Mouse (Mus musculus) adrenal gland, postnatal 25 days (tissue): Measurements from ENCODE around the gene Cavin2. TPM values are rescaled to one million over a fixed set of nuclear protein-coding genes. Genes with fewer than 3 reads are reported as not detected.
A peak's percentile ranks its signal among the peaks of the same experiment; 100 is the strongest.

Experiments used
- DNase-seq: peaks from one replicate; pipeline ENCODE4 v3.0.0; 2021; ENCODE audit warnings: mixed read lengths
- long read RNA-seq: library from polyadenylated mRNA; stranded (forward); transcript quantifications from one replicate; pipeline ENCODE4 v2.0.0, GENCODE M21; 2021
- total RNA-seq: library from RNA; stranded (reverse); gene quantifications from 2 replicates; pipeline ENCODE4 v1.2.3, GENCODE M21; 2021

The Cavin2 gene
- 33.7 and 34.5 TPM in 2 replicates for total RNA-seq
- long read RNA-seq, transcript Cavin2-201 (2 exons, 3,055 nt): major isoform, 110 of 127 reads
- long read RNA-seq, partial matches to known transcripts: 0 of 127 reads
- long read RNA-seq, other reads (novel, unspliced or antisense): 17 of 127 reads

DNA sequence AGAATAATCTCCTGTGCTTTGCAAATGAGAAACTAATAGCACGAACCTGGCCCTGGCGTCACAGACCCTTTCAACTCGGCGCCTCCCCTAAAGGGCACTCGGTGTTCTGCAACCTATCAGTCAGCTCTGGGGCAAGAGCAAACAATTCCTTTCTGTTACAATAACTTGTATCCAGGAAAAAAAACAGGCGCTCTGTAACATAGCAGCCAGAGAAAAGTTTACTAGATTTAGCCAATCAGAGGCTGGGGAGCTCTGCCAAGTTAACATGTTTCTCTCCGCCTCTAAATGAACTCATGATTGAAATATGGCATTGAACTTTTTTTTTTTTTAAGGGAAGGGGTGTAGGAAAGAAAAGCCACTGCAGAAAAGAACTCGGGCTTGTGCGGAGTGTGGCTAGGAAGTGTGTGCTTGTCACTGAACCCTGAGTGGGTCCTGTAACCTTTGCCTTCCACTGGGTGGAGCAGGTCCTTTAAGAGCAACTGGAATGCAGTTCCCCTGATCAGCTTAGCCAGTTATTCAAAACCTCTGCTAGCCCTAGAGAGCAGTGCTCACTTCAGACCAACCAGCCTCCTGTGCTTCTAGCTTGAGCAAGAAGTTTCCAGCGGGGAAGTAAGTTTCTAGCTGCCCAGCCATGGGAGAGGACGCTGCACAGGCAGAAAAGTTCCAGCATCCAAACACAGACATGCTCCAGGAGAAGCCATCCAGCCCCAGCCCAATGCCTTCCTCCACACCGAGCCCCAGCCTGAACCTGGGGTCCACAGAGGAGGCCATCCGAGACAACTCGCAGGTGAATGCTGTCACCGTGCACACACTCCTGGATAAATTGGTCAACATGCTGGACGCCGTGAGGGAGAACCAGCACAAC, at the start of gene Cavin2:
Gene Cavin2, plus strand, starts transcription at position 372 of the 865 bp plus-strand sequence.
- DNase-seq: peak; percentile 25

DNA sequence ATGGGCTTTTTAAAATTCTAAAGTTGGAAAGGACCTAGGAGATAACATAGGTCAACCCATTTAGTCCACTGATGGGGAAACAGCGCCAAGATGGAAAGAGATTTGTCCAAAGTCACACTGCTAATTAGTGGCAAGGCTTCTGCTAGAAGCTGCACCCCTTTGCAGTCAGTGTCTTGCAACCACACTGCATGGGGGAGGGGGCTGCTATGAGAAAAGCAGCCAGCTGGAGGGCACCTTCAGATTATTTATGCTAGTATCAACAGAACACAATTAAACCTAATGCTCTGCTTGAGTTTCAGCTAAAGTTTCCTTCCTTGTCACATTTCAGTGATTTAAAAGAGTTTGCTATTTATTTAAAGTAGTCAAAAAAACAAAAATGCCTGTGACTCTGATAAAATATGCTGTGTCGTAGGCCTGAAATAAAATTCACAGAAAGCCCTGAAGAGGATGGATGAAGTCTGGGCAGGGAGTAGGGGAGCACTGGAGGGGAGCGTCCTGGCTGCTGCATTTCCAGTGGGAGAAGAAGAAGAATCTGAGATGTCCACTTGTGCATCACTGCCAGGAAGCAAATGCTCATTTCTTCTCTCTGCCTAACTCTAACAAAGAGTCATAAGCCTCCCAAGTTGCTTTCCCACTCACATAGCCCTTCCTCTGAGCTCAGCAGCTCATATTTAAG, 47.5 kb upstream of the Cavin2 start:
- no peak for DNase-seq

DNA sequence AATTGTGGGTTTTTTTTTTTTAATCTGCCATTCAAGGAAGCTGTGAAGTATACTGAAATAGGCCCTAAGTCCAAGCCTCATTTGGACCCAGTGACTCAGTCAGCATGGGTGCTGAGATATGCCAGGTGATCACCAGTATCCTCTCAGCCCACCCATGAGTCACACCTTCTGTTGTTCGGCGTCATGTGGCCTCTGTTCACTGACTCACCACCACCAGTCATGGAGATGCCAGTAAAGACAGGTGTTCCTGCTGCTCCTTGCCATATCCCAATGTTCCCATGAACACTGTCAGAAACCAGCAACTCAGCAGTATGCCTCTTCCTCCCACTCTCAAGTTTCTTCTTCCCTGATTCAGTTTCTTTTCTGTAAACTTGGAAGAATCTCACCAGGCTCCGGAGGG, 45.6 kb upstream of the Cavin2 start:
- DNase-seq: no peak

DNA sequence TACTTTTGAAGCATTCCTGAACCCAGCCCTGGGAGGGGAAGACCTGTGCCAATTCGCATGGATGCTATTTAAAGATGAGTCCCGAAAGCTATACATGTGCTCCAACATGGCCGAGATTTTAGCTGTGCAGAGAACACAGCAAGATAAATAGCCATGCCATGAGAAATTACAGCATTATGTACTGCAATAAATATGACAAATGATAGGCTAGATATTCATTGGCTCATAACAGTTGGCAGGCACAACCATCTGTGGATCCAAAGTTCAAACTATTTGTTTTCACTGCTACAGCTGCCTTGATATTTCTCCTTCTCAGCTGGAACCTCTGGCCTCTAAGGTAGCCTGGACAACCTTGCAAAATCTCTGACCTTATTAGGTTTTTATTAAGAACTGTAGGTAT, 45.1 kb upstream of the Cavin2 start:
- DNase-seq: no peak

DNA sequence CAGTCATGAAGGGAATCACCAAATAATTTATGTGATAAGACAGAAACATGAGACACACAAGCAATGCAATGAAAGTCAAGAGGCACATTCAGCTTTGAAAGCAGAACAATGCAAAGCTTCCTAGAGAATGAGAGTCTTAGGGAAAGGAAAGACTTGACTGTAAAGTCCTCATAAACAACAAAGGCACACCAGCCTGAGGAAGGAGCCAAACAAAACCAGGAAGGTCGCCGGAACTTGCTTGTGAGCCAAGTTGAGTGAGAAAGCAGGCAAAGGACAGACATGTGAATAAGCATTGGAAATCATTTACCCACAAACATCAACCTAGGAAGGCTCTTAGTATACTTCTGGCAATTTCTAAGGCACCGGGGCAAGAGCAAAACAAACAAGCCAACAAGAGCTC, 43.5 kb upstream of the Cavin2 start:
- DNase-seq: no peak

DNA sequence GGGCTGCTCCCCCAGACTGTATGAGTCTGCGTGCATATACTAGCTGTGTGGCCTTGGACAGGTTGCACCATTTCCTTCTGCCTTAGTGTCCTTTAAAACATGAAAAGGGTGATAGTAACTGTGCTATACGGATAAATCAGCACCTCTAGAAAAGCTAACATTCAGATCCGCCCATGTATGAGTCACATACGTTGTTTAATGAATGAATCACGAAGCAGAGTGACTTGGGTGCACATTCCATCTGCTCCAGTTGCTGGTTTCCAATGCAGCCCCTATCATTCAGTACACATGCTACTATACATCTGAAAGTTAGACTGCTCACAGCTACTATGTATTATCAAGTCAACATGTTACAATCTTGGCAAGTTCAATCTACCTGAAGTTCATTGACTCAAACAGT, 38.6 kb upstream of the Cavin2 start:
- no peak for DNase-seq

DNA sequence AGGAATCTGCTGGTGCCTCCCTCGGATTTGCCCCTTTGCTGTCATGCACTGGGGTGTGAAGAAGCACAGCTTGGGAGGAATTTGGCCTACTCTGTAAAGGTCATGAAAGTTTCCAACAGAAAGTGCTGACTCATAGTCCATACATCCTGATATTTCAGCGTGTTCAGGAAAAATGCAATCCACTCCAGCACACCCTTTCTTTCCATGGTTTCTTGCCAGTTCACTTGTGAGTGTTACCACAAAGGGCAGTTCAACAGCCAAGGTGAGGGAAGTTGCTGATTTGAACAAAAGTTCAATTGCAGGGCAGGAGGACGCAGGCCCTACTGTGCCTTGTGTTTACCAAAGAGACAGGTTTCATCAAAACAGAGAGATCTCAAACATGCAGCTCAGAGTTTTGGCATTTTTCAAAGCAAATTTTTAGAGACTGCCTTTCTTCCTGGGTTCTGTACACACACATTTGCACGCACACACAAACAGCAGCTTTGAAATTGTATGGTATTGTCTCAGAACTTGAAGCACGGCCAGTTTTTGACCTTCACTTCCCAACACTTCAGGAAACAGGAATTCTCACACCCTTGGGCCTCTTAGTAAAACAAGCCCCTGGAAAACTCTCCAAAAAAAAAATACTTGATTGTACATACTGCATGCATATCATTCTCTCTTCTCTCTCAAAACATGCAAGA, 23.7 kb upstream of the Cavin2 start:
- DNase-seq: no peak

DNA sequence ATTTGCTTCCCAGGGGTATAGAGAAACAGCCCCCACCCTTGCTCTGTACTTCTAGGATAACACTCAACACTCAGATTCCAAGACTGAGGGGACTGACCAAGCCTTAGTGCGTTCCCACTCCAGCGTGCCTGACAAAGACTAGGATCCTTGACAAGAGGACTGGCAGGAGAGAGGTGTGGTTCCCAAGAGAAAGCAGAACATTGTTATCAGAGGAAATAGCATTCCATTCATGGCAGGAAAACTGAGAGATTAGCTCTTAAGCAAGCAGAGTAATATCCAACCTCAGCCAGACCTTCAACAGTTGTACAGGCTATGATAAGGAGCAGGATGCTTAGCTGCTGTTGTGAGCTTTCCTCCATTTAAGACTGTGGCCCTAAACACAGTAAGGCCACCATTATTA, 23.0 kb upstream of the Cavin2 start:
- DNase-seq: no peak

DNA sequence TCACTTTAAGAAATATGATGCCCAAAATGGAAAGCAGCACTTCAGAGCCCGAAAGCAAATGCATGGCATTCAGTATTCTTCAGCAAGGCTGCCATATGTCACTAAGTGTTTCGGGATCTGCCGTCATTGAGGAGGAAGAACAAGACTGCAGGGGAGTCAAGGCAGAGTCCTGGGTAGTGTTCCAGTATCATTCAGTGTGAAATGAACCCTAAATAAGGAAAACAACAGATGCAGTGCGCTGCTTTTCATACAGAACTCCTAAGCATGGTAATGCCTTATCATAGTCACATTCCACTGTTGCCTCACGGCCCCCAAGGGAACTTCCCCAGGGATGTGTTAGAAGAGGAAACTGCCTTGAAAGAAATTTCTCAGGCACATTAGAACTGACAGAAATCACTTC, 21.8 kb upstream of the Cavin2 start:
- no peak for DNase-seq

DNA sequence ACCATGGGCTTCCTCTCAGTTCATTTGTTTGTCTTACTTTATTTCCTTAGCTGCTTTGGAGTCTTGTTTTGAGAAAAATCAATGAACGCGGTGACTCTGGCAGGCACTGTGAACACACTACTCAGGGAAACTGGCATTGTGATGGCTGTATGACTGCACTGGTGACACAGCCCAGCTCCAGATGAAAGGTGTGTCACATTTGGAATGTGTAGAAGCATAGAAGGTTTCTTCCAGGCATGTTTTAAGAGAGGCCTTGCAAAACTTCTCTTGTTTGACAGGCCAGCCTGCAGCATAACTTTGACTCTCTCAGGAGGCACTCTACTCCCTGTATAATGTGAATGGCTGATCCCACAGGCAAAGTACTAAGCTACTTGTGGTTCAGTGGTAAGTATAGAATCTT, 20.7 kb upstream of the Cavin2 start:
- no peak for DNase-seq

DNA sequence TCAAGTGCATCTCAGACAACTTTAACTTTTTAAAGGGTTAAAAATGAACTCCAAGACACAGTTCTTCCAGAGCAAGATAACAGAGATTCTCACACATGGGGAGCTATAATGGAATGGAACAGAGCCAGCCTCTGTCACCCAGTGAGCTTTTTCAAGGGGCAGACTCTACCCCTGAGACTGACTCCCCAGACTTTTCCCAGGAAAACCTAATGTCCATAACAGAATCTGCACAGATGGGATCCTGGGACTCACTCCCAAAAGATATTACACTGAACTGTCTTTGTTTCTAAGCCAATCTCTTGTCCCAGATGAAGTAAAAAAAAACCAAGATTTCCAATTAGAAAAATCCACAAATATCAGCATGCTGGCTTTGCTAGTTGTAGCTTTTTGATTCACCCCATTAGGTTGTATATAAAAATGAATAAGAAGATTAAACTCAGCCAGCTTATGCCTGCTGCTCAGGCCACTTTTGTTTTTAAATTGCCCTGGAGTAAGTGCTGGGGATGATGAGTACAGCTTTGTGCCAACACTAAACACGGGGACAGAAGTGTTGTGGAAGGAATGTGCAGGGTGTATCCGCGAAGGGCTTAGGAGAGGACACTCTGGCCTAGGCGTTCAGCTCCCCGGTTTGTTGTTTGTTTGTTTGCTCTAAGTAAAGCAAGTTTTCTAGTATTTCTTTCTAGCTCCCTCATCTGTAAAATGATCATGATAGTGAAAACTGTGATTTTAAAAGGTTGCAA, 18.6 kb upstream of the Cavin2 start:
- DNase-seq: no peak

DNA sequence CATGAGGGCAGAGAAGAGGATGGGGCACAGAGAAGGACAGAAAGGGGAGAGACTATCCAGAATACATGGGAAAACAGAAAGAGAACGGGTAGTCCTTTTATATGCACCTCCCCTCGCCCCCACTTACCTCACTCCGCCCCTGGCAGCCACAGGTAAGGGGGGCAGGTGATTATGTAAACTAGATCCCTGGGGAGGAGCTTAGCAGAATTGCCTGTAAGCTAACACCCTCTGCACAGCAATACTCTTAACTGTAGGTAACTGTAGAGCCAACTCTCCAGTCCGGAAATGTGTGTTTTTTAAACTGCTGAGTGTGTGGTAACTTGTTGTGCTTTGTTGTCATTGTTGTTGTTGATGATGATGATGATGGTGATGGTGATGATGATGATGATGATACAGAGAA, 17.1 kb upstream of the Cavin2 start:
- DNase-seq: no peak

DNA sequence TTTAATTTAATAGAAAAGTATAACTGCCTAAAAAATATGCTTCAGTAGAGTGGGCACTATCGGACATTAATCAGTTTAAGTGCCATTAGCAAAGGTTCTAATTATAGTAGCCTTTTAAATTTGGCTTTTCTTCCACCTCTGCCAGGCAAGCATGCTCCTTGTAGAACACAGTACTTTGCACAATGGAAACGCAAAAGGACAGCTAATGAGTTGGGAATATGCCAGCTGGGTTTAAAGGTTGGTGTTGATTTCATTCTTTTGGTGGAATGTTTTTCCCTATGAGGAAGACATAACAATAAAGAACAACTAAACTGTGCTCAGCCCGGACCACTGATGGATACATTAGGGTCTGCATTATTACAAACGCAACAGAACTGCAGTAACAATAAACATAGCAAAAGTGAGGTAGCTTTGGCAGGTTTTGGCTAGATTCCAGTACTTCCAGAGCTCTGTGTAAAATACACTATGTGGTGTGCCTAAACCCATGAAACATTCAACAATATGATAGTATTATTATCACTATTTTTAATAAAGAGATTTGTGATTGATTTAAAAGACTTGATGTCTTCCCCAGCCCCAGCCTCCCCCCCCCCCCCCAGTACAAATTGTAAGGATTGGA, 16.2 kb upstream of the Cavin2 start:
- no peak for DNase-seq

DNA sequence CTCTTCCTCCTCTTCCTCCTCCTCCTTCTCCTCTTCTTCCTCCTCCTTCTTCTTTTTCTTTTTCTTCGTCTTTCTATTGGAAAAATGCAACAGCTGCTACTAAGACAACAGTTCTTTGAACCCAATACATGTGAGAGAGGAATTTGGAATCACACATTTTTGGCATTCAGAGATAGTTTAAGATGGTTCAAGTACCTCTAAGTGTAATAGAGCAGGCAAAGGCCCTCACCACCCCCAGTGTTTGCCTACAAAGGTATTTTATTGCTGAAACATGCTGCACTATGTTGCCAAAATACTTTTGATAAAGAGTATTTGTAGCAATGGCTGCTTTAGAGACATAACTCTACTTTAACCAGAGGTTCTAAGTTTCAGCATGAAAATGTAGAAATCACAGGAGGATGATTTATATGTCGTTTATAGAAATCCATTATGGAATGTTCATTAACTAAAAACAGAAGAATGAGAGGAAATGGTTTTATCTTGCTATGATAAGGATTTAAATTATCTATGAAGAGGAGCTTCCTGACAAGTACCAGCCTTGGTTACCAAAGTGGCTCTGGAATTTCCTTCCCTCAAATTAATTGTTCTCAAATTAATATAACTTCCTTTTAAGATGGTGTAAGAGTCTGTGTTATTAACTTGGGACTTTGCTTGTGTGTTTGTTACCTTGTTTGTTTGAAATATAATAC, 10.9 kb upstream of the Cavin2 start:
- DNase-seq: no peak

DNA sequence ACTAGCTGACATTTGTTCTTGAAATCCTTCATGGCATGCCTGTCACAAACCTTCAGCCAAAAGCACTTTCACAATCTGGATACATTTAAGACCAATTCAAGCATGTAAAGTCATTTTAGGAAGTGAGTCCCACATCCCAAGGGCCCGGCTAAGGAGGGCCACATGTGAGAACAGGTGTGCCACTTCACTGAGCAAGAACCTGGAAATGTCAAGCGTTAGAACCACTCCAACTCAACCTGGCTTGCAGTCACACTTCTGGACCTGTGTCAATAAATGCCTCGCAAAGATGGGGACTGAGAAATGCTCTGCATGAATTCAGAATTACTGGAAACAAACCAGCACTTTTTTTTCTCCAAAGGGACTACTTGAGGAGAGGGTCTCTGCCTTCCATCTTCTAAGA, 725 bp upstream of the Cavin2 start:
- DNase-seq: no peak

DNA sequence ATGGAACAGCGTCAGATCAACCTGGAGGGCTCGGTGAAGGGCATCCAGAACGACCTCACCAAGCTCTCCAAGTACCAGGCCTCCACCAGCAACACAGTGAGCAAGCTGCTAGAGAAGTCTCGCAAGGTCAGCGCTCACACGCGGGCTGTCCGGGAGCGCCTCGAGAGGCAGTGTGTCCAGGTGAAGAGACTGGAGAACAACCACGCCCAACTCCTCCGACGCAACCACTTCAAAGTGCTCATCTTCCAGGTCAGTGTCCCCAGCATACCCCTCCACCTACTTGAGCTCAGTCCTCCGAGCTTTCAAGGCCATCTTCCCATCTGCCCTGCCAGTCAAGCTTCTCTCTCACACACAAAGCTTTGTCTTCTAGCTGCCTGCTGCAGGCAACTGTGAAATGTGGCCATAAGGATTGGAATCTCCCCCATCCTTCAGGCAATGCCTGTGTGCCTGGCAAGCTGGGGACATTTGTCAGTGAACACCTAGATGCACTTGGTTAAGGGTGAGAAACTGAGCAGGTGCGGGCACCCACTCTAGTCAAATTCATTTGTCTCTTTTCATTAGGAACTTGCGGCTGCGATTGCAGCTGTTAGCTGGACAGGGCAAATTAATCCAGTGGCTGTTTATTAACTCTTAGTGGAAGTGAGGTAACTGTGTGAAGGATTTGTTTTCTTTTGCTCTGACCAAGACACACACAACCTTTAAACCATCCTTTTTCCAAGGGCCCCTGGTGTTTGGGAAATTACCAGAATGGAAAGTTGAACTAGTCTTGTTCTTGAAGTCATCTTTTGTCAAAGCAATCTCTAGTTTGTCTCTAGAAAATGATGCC, 907 bp downstream of the Cavin2 start:
- DNase-seq: no peak

DNA sequence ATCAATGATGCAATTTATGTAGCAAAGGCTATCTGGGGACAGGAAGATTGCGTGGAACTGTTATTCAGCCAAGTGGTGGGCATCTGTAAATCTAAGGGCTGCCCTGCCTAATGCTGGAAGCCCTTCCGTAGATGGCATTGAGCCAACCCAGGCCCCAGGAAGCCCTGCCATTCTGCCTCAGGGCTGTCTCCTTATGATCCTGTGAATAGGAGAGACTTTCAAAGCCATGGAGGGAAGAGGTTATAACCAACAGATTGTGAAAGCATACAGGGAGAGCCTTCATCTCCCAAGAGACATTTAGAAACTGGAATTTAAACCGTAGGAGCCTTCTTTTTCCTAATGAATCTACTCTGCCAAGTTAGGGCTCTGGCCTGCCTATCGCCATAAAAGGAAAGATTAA, 1.7 kb downstream of the Cavin2 start:
- DNase-seq: peak; percentile 34

DNA sequence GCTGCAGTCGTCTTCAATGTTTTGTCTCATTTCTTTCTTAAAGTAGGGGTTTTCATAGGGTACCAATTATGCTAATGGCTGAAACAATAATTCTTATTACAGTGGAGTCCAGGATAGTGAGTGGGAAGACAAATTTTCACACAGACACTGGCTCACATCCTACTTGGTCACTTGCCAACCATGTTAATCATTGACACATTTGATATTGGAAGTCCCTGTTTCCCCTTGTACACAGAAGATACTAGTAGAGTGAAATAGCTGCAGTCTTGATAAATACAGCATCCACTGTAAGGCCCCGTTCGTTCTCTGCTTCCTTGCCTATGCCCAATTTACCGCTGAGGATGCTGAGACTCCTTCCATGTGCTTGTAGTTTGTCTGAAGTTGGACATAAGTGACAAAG, 3.4 kb downstream of the Cavin2 start:
- DNase-seq: no peak

DNA sequence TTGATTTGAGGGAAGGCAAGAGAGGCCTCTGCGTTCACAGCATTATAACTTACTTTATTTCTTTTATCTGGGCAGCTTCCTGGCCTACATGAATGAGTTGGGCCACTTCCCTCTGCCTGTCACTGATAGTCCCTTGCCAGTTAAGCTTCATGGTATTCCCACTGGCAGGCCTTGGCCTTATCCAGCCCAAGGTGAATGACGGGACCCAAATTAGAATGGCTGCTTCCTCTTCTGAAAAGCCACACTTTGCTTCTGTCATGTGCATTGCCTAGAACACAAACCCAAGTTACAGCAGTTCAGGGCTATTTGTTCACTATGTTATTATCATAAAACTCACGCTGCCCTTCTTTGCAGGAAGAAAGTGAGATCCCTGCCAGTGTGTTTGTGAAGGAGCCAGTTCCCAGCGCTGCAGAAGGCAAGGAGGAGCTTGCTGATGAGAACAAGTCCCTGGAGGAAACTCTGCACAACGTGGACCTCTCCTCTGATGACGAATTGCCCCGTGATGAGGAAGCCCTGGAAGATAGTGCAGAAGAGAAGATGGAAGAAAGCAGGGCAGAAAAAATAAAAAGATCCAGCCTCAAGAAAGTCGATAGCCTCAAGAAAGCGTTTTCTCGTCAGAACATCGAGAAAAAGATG, 11.5 kb downstream of the Cavin2 start:
- no peak for DNase-seq

DNA sequence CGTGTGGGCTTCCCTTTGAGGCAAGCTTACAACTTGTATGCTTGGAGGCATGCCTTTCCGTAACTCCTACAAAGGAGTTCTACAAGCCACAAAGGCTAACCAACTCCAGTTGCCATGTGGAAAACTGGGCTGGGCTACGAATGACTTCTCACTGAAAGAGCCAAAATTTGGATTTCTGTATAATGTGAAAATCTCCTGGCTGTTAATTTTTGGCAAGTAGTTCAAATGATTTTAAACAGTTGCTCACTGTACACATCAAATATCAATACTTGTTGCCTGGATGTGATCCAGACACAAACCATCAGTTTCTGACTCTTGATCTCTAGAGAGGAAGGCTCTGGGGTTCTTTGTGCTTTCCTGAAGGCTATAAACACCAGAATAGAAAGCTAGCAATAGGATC, 18.1 kb downstream of the Cavin2 start:
- no peak for DNase-seq
